Mouse (Mus musculus) ES-CJ7 (cell line): ENCODE data around the gene Sco1.

Experiments
- DNase-seq: peaks from one replicate; pipeline ENCODE4 v3.0.0; 2011; ENCODE audit warnings: low read depth, low spot score

The Sco1 gene

DNA sequence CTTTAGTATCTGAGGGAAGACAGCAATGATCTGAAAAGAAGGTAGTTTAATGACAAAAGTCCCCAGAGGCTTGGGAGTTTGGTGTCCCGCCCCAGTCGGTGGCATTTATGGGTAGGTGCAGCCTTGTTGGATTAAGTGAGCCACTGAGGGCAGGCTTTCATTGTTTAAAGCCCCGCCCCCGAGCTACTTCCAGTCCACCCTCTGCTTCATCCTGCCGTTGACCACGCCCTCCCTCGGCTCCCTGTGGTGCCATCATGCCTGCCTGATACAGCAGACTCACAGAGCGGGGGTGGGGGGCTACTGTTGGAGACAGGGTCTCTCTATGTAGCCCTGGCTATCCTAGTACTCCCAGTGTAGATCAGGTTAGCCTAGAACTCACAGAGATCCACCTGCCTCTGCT is 9.5 kb upstream of the Sco1 start:
- peak; percentile 95 for DNase-seq

DNA sequence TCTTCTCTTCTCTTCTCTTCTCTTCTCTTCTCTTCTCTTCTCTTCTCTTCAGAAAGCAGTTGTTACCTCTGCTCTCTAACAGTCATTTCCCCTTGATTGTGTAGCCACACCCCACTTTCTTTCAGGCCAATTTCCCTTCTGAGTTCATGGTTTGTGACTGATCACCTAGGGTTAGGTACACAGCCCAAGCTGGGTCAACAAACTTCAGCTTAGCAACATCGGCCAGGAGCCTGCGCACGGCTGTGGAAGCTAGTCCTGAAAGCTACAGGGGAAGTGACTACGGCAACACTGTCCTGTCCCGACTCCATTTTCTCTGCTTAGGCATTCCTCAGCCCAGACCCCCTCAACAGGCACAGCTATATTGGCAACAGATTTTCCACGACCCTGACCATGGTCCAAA is 7.5 kb upstream of the Sco1 start:
- no peak for DNase-seq

DNA sequence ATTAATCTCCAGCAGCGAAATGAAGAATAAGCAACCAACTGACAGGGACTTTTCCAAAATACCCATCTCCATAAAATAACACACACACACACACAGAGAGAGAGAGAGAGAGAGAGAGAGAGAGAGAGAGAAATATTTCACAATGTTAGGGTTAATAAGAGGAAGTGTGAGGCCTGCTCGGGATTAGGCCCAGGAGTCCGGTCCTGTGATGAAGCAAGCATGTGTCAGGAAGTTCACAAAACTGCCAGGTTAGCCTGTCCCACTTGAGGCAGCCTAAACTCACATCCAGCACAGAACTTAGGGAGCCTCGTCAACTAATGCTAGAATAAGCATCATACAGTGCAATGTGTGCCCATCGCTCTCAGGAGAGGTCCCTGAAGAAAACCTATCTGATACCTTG is 5.3 kb upstream of the Sco1 start:
- DNase-seq: no peak

- no peak for DNase-seq
These were observed 4.0 kb upstream of the Sco1 start for GRCm38 (mm10) chr11:67048496-67048895.

DNA sequence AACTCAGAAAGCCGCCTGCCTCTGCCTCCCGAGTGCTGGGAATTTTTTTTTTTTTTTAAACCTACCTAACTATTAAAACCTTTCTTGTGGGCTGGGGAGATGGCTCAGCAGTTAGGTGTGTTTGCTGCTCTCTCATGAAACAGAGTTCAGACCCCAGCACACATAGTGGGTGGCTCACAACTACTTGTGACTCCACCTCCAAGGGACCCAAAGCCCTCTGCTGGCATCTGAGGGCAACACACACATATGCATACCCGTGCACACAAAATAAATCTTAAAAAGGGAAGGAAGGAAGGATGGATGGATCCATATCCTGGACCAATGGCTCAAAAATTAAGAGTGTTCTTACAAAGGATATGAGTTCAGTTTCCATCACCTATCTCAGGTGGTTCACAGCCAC is 3.2 kb upstream of the Sco1 start:
- DNase-seq: peak; percentile 61

GRCm38 (mm10) chr11:67051676-67052320 is 672 bp upstream of the Sco1 start:
- DNase-seq: no peak

GRCm38 (mm10) chr11:67054754-67055365 is 2.4 kb downstream of the Sco1 start:
- no peak for DNase-seq

DNA sequence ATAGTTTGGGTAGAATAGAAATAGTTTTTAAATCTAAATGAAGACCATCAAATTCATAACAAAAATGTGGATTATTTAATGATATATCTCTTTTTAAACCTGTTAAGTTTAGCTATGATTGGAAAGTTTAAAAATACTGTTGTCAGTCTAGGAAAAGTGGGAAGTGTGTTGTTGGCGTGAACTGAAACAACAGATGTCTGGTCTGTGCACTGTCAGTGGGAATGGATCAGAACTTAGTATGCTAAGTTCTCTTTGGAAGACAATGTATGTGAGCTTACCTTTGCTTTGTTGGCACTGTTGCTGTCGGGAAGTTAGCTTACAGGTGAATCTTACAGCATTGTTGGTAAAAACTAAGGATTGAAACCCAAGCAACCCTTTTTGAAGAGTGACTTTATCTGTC is 8.8 kb downstream of the Sco1 start:
- DNase-seq: no peak

GRCm38 (mm10) chr11:67062726-67063125 is 10.3 kb downstream of the Sco1 start:
- DNase-seq: no peak

- no peak for DNase-seq
These were observed 15.3 kb downstream of the Sco1 start for GRCm38 (mm10) chr11:67067741-67068140.

GRCm38 (mm10) chr11:67072615-67073130 is 20.2 kb downstream of the Sco1 start:
- DNase-seq: no peak

DNA sequence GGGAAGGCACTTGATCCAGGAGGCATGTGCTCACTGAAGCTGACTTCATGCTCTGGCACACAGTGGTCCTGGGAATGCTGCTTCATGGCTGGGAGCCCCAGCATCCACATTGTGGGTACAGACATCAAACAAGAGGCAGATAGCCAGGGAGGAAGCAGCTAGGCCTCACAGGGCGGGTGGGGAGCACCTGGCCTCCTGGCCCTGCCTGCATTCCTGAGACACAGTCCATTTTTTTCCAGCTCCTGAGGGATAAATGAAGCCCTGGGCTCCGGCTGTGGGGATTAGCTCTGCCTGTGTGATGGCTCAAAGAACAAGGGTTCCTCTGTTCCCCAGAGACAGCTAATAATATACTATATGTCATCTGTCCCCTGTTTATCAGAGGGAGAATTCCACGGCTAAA is 22.6 kb downstream of the Sco1 start:
- DNase-seq: no peak

- DNase-seq: no peak
These were observed 24.3 kb downstream of the Sco1 start for GRCm38 (mm10) chr11:67076781-67077180.

DNA sequence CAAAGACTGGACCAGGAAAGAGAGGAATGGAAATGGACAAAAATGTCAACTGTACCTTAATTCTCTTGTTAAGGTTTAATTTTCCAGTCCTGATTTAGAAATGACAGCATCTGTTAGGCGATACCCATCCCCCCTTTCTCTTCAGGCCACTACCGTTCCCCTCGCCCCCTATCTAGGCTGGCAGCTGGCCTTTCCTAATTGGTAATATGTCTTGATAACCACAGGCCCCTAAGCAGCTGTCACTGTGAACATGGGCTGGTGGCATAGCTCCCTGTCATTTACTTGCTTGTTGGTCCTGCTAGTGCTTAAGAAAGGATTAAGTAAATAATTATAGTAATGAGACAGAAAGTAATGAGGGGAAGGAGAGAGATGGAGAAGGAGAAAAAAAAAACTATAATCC is 25.0 kb downstream of the Sco1 start:
- no peak for DNase-seq

GRCm38 (mm10) chr11:67078000-67078399 is 25.5 kb downstream of the Sco1 start, which contains the start of gene Myh3:
Myh3 (plus strand) TSS chr11:67078300.
- no peak for DNase-seq

- no peak for DNase-seq
These were observed 26.4 kb downstream of the Sco1 start for GRCm38 (mm10) chr11:67078888-67079287.

DNA sequence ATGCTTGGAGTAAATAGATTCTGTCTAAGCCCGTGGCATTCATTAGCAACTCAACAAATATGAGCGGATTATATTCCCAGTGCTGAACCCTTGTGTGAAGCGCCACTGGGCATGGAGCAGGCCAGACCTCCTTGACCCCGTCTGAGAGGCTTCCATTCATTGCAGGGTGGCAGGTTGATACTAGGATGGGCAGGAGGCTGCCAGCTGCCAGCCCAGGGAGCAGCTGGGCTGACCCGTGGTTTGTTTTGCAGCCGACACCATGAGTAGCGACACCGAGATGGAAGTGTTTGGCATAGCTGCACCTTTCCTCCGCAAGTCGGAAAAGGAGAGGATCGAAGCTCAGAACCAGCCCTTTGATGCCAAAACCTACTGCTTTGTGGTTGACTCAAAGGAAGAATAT is 27.3 kb downstream of the Sco1 start:
- no peak for DNase-seq

- DNase-seq: peak; percentile 91
These were observed 27.7 kb downstream of the Sco1 start for GRCm38 (mm10) chr11:67080168-67080567.

- DNase-seq: peak; percentile 87
These were observed 28.7 kb downstream of the Sco1 start for GRCm38 (mm10) chr11:67081125-67081649.

DNA sequence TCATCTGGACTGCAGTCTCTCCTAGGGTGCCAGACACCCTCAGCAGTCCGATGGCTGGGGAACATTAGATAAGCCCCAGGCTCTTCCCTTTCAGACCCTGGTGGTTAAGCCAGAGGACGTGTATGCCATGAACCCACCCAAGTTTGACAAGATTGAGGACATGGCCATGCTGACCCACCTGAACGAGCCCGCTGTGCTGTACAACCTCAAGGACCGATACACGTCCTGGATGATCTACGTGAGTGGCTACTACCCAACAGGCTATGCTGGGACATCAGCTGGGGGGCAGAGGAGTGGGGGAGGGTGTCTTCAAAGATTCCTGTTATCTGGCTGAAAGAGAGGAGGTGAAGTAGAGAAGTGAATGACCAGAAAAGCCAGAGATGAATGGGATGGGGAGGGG is 29.7 kb downstream of the Sco1 start:
- no peak for DNase-seq

DNA sequence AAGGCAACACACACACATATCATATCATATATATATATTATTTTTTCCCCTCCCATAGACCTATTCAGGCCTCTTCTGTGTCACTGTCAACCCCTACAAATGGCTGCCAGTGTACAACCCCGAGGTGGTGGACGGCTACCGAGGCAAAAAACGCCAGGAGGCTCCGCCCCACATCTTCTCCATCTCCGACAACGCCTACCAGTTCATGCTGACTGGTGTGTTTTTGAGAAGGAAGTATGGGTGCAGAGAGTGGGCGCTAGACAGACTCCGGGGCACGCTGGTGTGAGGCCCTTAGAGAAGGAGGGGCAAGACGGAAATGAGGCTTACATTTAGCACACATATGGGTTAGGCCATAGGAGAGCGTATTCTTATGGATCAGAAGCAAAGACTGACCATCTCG is 30.3 kb downstream of the Sco1 start:
- no peak for DNase-seq

DNA sequence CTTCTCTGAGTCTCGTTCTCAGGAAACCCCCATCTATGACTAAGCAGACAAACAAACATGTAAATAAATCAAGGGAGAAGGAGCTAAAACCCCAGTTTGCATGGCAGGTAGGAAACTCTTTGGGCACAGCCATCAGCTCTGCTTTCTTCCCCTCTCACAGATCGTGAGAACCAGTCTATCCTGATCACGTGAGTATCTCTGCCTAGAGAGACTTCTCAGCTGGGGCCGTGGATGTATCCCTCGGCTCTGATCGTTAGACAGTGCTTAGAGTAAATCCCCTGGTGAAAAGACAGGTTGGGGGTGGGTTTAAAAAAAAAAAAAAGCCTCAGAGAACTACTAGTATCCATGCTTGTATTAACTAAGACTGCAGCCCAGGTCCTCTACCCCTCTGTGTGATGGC is 30.8 kb downstream of the Sco1 start:
- DNase-seq: no peak

DNA sequence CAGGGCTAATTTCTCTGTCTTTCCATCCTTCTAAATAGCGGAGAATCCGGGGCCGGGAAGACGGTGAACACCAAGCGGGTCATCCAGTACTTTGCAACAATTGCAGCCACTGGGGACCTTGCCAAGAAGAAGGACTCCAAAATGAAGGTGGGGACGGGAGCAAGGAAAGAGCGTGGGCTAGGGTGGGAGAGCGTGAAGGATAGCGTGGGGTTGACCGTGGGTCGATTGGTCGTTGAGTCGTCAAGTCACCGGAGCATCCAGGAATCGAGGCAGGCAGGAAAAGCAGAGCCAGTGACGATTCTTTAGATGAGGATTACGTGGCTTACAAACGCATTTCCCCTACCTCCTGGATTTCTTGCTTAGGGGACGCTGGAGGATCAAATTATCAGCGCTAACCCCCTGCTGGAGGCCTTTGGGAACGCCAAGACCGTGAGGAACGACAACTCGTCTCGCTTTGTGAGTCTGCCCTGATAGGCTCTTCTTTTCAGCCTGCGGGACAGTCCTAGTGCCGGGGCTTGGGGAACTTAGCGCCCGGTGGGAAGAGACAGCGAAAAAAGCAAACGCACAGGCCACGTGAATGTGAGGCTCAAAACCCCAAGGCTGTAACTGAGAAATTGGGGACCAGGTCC is 31.4 kb downstream of the Sco1 start:
- peak; percentile 76 for DNase-seq
